Mouse (Mus musculus): Measurements from ENCODE around the gene Hspe1. TPM values are rescaled to one million over a fixed set of nuclear protein-coding genes. Genes with fewer than 3 reads are reported as not detected.

Gene Hspe1
- polyA plus RNA-seq, 1 experiment from 2014 or later, result 242 TPM

DNA sequence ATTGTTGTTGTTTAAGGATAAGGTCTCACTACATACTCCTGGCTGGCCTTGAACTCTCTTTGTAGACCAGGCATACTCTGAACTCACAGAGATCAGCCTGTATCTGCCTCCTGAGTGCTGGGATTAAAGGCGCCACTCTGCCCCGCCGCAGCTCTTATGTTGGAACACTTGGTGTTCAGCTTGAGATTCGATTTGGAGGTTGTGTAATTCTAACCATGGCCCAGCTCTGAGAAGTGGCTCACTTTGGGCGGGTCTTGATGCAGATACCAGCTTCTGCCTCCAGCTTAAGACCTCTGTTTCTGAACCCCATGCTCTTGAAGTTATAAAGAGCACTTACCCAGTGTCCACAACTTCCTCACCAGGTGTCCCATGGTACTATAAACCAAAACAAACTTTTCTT lies 41.8 kb downstream of the Hspe1 start:
- Histone ChIP-seq H3K27me3 (replicated peaks; ENCODE audit: control insufficient read depth, insufficient read depth, low read length) (no peaks in the 10 kb centered on the region), H3K27ac (ENCODE audit: low read depth, low read length) (no peak overlapping the region), H3K4me3 (ENCODE audit: low read length) (no peak overlapping the region), H3K9ac (ENCODE audit: low read depth, low read length) (no peak overlapping the region), H3K4me1 (ENCODE audit: control insufficient read depth, insufficient read depth, low read depth, low read length) (peaks cover 14% of the 10 kb centered on the region), H3K36me3 (ENCODE audit: control insufficient read depth, insufficient read depth, low read length) (no peaks in the 10 kb centered on the region), H3K4me2 (ENCODE audit: low read length) (no peak overlapping the region), H3K9me3 (ENCODE audit: control insufficient read depth, low read length) (no peaks in the 10 kb centered on the region)
- no peak for ATAC-seq
- 94% methylated on average over 5 of the region's 5 CpGs for WGBS

DNA sequence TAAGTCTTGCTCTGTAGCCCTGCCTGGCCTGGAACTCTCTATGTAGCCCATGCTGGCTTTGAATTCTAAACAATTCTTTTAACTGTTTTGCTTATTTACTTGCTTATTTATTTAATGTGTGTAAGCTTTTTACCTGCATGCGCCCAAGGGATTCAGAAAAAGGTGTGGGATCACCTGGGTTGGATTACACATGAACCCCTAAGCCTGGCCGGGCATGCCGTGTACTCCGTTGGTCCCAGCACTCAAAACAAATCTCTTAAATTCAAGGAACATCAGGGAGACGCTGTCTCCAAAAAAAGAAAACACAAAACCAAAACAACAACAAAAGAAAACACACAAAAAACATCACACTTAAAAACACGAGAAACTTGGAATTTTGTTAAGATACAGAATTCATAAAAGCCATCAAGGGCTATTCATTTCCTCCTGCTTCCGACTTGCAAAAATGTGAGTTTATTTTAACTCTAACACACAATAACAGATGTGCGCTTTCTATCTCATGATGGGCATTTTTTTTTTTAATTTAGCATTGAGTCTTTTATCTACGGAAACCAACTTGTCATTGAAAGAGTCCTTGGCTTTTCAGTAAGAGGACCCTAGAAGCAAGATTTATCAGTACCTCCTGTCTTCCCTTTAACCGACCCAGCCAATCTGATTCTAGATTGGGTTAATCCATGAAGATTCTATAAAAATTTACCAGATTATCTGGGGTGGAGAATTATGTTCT lies 42.4 kb downstream of the Hspe1 start:
- no peaks in the 10 kb centered on the region for H3K36me3 ChIP-seq (ENCODE audit: control insufficient read depth, insufficient read depth, low read length)
- H3K4me3 ChIP-seq (ENCODE audit: low read length), result peak overlapping the region; percentile 100
- H3K4me1 ChIP-seq (ENCODE audit: control insufficient read depth, insufficient read depth, low read depth, low read length), result peaks cover 14% of the 10 kb centered on the region
- peak overlapping the region; percentile 65 for H3K4me2 ChIP-seq (ENCODE audit: low read length)
- 68% methylated on average over 10 of the region's 10 CpGs for WGBS
- peak overlapping the region; percentile 98 for H3K27ac ChIP-seq (ENCODE audit: low read depth, low read length)
- H3K9ac ChIP-seq (ENCODE audit: low read depth, low read length), result peak overlapping the region; percentile 100
- ATAC-seq, result no peak
- no peaks in the 10 kb centered on the region for H3K27me3 ChIP-seq (replicated peaks; ENCODE audit: control insufficient read depth, insufficient read depth, low read length)
- H3K9me3 ChIP-seq (ENCODE audit: control insufficient read depth, low read length), result no peaks in the 10 kb centered on the region

DNA sequence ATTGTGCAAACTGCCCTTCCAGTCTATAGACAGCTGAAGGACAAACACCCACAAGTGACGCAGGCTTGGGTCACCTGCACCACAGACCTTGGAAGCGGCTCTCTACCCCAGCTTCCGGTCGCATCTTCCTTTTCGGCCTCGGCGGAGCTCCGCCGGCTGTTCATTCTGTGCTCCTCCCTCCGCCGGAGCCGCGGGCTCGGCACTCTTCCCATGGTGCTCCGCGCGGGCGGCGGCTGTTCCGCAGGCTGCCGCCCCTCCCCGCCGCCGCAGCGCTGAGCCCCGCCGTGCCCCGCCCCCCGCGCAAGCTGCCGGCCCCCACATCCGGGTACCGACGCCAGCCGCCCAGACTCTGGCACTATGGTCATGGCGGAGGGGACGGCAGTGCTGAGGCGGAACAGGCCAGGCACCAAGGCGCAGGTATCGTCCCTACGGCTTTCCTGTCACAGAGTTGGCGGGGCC lies 43.0 kb downstream of the Hspe1 start, which contains the start of gene Mob4:
Gene Mob4, plus strand, starts transcription at position 289 of the 459 bp plus-strand sequence.
- whole genome bisulfite sequencing, result under 1% methylated on average over 36 of the region's 42 CpGs
- no peaks in the 10 kb centered on the region for H3K27me3 ChIP-seq (replicated peaks; ENCODE audit: control insufficient read depth, insufficient read depth, low read length)
- H3K9me3 ChIP-seq (ENCODE audit: control insufficient read depth, low read length), result no peaks in the 10 kb centered on the region
- peak within 1 kb of the TSS; percentile 100 for H3K9ac ChIP-seq (ENCODE audit: low read depth, low read length)
- peak within 1 kb of the TSS; percentile 98 for H3K27ac ChIP-seq (ENCODE audit: low read depth, low read length)
- H3K4me1 ChIP-seq (ENCODE audit: control insufficient read depth, insufficient read depth, low read depth, low read length), result peaks cover 14% of the 10 kb centered on the region
- peak; percentile 98 for ATAC-seq
- no peaks in the 10 kb centered on the region for H3K36me3 ChIP-seq (ENCODE audit: control insufficient read depth, insufficient read depth, low read length)
- H3K4me3 ChIP-seq (ENCODE audit: low read length), result peak within 1 kb of the TSS; percentile 100
- peak within 1 kb of the TSS; percentile 65 for H3K4me2 ChIP-seq (ENCODE audit: low read length)

DNA sequence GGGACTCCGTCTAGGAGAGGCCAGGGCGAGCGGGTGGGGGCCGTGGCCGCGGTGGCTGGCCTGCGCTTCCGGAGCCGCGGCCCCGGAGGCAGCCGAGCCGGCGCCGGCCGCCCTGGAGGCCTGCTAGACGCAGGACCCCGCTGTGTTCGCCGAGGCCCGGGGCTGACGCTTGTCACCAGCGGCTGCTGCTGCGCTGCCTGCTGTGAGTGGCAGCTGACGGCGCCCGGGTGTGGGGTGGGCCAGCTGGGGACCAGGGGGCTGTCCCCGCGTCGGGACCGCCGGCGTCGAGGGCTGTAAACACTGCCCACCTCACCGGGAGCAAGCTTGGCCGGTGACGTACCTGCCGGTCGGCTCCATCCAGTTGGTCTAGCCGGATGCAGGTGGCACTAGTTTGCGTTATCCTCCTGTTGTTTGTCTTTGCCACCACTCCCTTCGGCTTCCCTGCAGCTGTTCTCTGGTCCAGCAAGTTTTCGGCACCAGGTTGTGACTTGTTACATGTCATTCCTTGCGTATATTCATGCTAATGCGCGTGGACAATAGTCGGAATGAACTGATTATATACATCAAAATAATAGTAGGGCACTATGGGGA lies 43.6 kb downstream of the Hspe1 start:
- peak overlapping the region; percentile 65 for H3K4me2 ChIP-seq (ENCODE audit: low read length)
- H3K4me3 ChIP-seq (ENCODE audit: low read length), result peak overlapping the region; percentile 100
- peak overlapping the region; percentile 100 for H3K9ac ChIP-seq (ENCODE audit: low read depth, low read length)
- 0% methylated on average over 25 of the region's 47 CpGs for WGBS
- H3K27ac ChIP-seq (ENCODE audit: low read depth, low read length), result peak overlapping the region; percentile 98
- no peak; the same call in none of the 2 replicates for ATAC-seq
- H3K4me1 ChIP-seq (ENCODE audit: control insufficient read depth, insufficient read depth, low read depth, low read length), result peaks cover 14% of the 10 kb centered on the region
- H3K9me3 ChIP-seq (ENCODE audit: control insufficient read depth, low read length), result no peaks in the 10 kb centered on the region
- no peaks in the 10 kb centered on the region for H3K36me3 ChIP-seq (ENCODE audit: control insufficient read depth, insufficient read depth, low read length)
- no peaks in the 10 kb centered on the region for H3K27me3 ChIP-seq (replicated peaks; ENCODE audit: control insufficient read depth, insufficient read depth, low read length)

DNA sequence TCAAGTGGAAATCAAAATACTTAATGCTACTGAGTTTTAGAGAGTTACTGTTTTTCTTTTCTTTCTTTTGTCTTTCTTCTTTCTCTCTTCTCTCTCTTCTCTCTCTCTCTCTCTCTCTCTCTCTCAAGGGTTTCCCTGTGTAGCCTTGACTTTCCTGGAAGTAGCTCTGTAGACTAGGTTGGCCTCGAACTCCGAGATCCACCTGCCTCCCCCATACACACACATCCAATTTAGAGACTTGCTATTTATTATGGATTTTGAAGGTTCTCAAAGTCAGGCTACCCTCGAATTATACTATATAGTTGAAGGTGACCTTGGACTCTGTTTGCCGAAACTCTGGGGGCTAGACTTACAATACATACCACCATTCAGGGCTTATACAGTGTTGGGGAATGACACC lies 44.4 kb downstream of the Hspe1 start:
- peak overlapping the region; percentile 100; the same call in 1 of the 2 replicates for H3K9ac ChIP-seq (ENCODE audit: low read depth, low read length)
- H3K4me3 ChIP-seq (ENCODE audit: low read length), result peak overlapping the region; percentile 100
- ATAC-seq, result no peak

DNA sequence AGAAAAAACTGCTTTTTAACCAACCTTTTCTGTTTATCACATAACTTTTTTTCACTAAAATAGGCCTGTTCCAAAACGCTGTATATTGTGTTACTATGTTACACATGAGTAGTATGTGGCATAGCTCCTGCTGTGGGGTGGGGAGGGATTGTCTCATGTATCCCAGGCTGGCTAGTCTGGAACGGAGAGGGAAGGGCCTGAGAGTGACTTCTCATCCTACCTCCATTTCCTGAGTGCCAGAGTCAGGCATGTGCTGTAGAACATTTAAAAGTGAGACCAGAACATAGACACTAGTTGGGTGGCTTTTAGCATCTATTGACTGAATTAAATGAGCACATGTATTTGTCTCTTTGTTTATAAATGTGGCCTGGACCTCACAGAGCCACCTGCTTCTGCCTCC lies 45.2 kb downstream of the Hspe1 start:
- Histone ChIP-seq H3K9me3 (ENCODE audit: control insufficient read depth, low read length) (no peaks in the 10 kb centered on the region), H3K27ac (ENCODE audit: low read depth, low read length) (no peak overlapping the region), H3K9ac (ENCODE audit: low read depth, low read length) (no peak overlapping the region), H3K4me2 (ENCODE audit: low read length) (no peak overlapping the region), H3K4me1 (ENCODE audit: control insufficient read depth, insufficient read depth, low read depth, low read length) (peaks cover 14% of the 10 kb centered on the region), H3K4me3 (ENCODE audit: low read length) (no peak overlapping the region), H3K27me3 (replicated peaks; ENCODE audit: control insufficient read depth, insufficient read depth, low read length) (no peaks in the 10 kb centered on the region), H3K36me3 (ENCODE audit: control insufficient read depth, insufficient read depth, low read length) (no peaks in the 10 kb centered on the region)
- 69% methylated on average over 2 of the region's 2 CpGs for WGBS
- ATAC-seq, result no peak

More for the DNA sequence above, 44.4 kb downstream of the Hspe1 start:
- Histone ChIP-seq H3K4me2 (ENCODE audit: low read length) (peak overlapping the region; percentile 65), H3K36me3 (ENCODE audit: control insufficient read depth, insufficient read depth, low read length) (no peaks in the 10 kb centered on the region), H3K27me3 (replicated peaks; ENCODE audit: control insufficient read depth, insufficient read depth, low read length) (no peaks in the 10 kb centered on the region), H3K9me3 (ENCODE audit: control insufficient read depth, low read length) (no peaks in the 10 kb centered on the region), H3K27ac (ENCODE audit: low read depth, low read length) (no peak overlapping the region), H3K4me1 (ENCODE audit: control insufficient read depth, insufficient read depth, low read depth, low read length) (peaks cover 14% of the 10 kb centered on the region)
- WGBS, result 86% methylated on average over 4 of the region's 4 CpGs

DNA sequence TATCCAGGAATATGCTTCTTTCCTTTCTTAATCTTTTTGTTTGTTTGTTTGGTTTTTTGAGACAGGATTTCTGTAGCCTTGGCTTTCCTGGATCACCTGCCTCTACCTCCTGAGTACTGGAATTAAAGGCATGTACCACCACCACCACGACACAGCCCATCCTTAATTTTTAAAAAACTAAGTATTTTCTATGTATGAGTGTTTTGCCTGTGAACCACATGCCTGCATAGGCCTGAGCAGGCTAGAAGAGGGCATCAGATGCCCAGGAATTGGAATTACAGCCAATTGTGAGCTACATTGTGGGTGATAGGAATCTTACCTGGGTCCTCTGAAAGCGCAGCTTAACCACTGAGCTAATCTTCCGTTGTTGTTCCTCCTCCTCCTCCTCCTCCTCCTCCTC lies 46.4 kb downstream of the Hspe1 start:
- 92% methylated on average over 3 of the region's 3 CpGs for WGBS
- ATAC-seq, result no peak

DNA sequence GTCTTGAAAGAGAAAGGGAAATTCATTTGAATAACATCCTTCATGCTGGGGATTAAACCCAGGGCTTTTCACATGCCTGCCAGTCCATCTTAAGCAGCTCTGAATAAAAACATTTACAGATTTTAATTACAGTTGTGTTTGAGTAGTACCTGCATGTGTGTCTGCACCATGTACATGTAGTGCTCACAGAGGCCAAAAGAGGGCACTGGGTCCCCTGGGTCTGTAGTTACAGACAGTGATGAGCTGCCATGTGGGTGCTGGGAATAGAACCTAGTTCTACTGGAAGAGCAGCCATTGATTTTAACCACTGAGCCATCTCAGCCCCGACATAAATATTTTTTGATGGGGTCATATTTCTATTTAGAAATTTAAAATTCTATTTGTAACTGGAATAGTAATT lies 47.9 kb downstream of the Hspe1 start:
- Histone ChIP-seq H3K27me3 (replicated peaks; ENCODE audit: control insufficient read depth, insufficient read depth, low read length) (no peaks in the 10 kb centered on the region), H3K4me3 (ENCODE audit: low read length) (no peak overlapping the region), H3K9me3 (ENCODE audit: control insufficient read depth, low read length) (no peaks in the 10 kb centered on the region), H3K36me3 (ENCODE audit: control insufficient read depth, insufficient read depth, low read length) (no peaks in the 10 kb centered on the region), H3K4me2 (ENCODE audit: low read length) (no peak overlapping the region), H3K27ac (ENCODE audit: low read depth, low read length) (no peak overlapping the region), H3K4me1 (ENCODE audit: control insufficient read depth, insufficient read depth, low read depth, low read length) (peaks cover 14% of the 10 kb centered on the region), H3K9ac (ENCODE audit: low read depth, low read length) (no peak overlapping the region)
- no peak for ATAC-seq
- WGBS, result 96% methylated on average over 1 of the region's 1 CpGs

More for the DNA sequence above, 46.4 kb downstream of the Hspe1 start:
- Histone ChIP-seq H3K36me3 (ENCODE audit: control insufficient read depth, insufficient read depth, low read length) (no peaks in the 10 kb centered on the region), H3K4me1 (ENCODE audit: control insufficient read depth, insufficient read depth, low read depth, low read length) (peaks cover 14% of the 10 kb centered on the region), H3K9ac (ENCODE audit: low read depth, low read length) (no peak overlapping the region), H3K9me3 (ENCODE audit: control insufficient read depth, low read length) (no peaks in the 10 kb centered on the region), H3K27ac (ENCODE audit: low read depth, low read length) (no peak overlapping the region), H3K4me3 (ENCODE audit: low read length) (no peak overlapping the region), H3K27me3 (replicated peaks; ENCODE audit: control insufficient read depth, insufficient read depth, low read length) (no peaks in the 10 kb centered on the region), H3K4me2 (ENCODE audit: low read length) (no peak overlapping the region)
